Mouse (Mus musculus) lung, adult 2 months (tissue): ENCODE results near the gene Bpgm. TPM values are rescaled to one million over a fixed set of nuclear protein-coding genes. Genes with fewer than 3 reads are reported as not detected.

Source experiments
- DNase-seq: peaks from one replicate; pipeline ENCODE4 v3.0.0; 2022
- H3K4me1 ChIP-seq: fragments of 200-500 bp; 2 replicates; pipeline ENCODE4 v1.6.1; 2011; ENCODE audit warnings: low read length; ENCODE audit not compliant: control insufficient read depth, insufficient read depth
- H3K4me3 ChIP-seq: fragments of 200-500 bp; replicated peaks from 2 replicates; pipeline ENCODE3; 2011; ENCODE audit warnings: low read depth, mild to moderate bottlenecking, control low read depth, low read length; ENCODE audit errors: extremely low read depth
- CTCF ChIP-seq: fragments of 200-500 bp; IDR thresholded peaks from 2 replicates; pipeline ENCODE4 v1.5.1; 2011; ENCODE audit warnings: mild to moderate bottlenecking, low read length, control low read depth; ENCODE audit not compliant: insufficient read depth
- POLR2A ChIP-seq: fragments of 200-500 bp; IDR thresholded peaks from 2 replicates; pipeline ENCODE4 v1.6.1; 2011; ENCODE audit warnings: low read depth, mild to moderate bottlenecking, control low read depth, low read length, borderline replicate concordance; ENCODE audit errors: extremely low read depth
- WGBS: fragments of 180-500 bp; shearing (Covaris S2); methylation state at CpG from one replicate; pipeline ENCODE4 v1.1.7; 2018; 5-methylcytosine and 5-hydroxymethylcytosine counted together
- polyA plus RNA-seq: library from polyadenylated mRNA; depleted of rRNA; stranded (reverse); fragments of >200 nt; gene quantifications from 2 replicates; pipeline ENCODE4 v1.2.3, GENCODE M21; 2012

The Bpgm gene
- polyA plus RNA-seq, 1 experiment = 23.2 TPM

DNA sequence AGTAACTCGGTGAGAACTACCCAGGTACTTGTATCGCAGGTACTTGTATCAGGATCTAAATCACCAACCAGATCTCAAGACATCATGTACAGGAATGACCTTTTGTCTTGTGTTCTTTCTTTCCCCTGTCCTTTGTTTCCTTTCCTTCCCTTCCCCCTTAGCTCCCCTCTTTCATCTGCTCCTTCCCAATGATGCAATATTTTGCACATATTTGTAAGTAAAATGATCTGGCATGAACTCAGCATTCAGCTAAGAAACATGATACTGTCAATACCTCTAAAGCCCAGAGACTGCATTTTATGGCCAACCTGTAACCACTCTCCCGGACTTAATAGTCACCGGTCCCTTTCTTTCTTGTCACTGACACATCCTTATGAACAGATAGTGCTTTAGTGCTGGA lies 12.4 kb upstream of the Bpgm start:
- WGBS = 86% methylated on average over 4 of the region's 4 CpGs
- TF ChIP-seq CTCF (no peak), POLR2A (no peak)
- no peaks in the 10 kb centered on the region for H3K4me1 ChIP-seq
- no peak overlapping the region for H3K4me3 ChIP-seq
- DNase-seq = no peak

DNA sequence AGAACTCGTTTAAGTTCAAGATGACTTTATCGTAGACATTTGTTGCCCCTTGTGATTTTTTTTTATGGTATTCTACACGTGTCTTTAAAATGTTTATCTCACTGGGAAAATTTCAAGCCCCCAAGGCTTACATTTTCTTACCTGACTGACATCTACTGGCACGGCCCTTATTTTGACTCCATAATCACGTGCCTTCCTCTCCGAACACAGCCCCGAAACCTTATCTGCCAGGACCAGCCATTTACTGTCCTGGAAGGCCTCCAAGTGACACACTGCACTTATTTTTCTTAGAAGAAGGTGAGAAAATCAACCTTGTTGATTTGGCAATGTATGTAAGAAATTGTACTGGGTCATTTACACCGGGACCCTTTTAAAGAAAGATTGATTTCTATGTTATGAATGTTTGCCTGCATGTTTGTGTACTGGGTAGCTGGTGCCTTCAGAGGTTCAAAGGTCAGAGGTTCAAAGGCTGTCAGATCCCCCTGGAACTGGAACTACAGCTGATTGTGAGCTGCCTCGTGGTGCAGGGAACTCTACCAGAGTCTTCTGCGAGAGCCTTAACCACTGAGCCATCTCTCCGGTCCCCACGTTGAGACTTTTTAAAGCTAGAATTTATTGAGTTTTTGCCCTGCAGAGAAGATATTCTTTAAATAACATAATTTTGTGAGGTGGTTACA lies 4.4 kb upstream of the Bpgm start:
- no peak for TF ChIP-seq CTCF
- TF ChIP-seq POLR2A = no peak
- no peak for DNase-seq
- WGBS = 67% methylated on average over 12 of the region's 12 CpGs
- Histone ChIP-seq H3K4me1 (no peaks in the 10 kb centered on the region), H3K4me3 (no peak overlapping the region)

DNA sequence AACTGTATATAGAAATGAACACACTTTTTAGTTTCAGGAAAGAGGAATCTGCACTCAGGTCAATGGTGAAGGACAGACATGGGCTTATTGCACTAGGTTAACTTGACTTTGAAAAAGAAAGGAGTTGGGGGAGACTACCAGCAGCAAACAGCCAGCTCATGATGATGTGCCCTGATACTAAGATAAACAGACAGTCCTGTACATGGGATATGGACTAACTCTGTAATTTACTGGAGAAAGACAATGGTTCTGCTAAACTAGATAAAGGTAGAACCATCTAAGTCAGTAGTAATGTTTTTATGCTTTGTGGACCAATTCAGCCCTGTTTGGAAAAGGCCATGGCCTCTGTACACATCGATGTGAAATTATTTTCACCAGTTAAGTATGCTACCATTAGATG lies 2.7 kb upstream of the Bpgm start:
- no peaks in the 10 kb centered on the region for H3K4me1 ChIP-seq
- no peak overlapping the region for H3K4me3 ChIP-seq
- WGBS = 82% methylated on average over 1 of the region's 1 CpGs
- TF ChIP-seq CTCF (no peak), POLR2A (no peak)
- no peak for DNase-seq

DNA sequence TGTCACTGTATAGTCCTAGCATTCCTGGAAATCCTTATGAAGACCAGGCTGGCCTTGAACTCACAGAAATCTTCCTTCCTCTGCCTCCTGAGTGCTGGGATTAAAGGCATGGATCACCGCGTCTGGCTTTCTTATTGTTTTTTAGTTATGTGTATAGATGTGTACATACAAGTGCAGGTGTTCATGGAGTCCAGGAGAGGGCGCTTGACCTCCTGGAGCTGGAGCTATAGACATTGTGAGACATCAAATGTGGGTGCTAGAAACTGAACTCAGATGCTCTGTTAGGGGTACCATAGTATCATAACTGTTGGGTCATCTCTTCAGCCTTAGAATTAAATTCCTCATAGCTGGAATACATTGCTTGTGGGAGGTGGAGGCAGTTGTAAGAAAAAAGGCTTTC lies 2.0 kb upstream of the Bpgm start:
- Histone ChIP-seq H3K4me3 (no peak overlapping the region), H3K4me1 (0 out of 2 replicates have a peak, but pooled peaks cover 2% of the 10 kb centered on the region)
- DNase-seq = no peak
- TF ChIP-seq POLR2A (no peak), CTCF (no peak)
- 56% methylated on average over 3 of the region's 3 CpGs for WGBS

DNA sequence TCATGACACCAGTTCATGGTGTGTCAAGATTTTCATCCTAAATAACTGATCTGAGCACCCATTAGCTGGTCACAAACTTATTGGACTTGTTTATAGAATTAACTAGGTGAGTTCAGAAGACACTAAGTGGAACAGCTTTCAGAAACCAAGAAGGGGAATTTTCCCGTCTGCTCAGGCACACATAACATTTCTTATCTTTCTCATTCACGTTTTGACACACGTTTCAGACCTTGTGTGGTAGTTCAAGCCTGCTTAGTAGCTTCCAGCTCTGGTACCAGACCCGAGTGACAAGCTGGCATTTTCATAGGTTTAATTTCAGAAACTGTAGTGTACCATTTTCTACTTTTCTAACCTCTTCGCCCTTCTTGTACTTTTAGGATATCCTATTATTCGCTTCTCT lies 616 bp upstream of the Bpgm start:
- Histone ChIP-seq H3K4me3 (peak overlapping the region; percentile 89), H3K4me1 (peaks cover 8% of the 10 kb centered on the region)
- no peak for TF ChIP-seq CTCF
- TF ChIP-seq POLR2A = no peak
- no peak for DNase-seq
- WGBS = 13% methylated on average over 6 of the region's 6 CpGs

DNA sequence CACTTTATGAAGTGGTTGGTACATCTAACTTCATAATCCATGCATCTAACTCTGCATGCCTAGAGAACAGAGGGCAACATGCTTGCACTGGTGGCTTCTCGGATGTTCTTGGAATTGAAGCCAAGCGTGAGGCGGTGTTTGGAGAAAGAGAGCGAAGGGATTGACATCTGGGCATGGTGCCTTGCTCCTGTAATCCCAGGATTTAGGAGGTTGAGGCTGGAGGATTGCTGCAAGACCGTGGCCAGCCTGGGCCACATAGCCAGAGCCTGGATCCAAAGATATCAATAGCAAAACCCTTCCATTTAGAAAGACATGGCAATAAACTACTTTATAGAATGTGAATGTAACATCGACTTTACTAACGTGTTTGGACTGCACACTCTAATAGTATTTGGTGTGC lies 2.0 kb downstream of the Bpgm start:
- 74% methylated on average over 7 of the region's 7 CpGs for WGBS
- peaks cover 11% of the 10 kb centered on the region for H3K4me1 ChIP-seq
- TF ChIP-seq POLR2A (no peak), CTCF (no peak)
- no peak for DNase-seq
- H3K4me3 ChIP-seq = no peak overlapping the region

DNA sequence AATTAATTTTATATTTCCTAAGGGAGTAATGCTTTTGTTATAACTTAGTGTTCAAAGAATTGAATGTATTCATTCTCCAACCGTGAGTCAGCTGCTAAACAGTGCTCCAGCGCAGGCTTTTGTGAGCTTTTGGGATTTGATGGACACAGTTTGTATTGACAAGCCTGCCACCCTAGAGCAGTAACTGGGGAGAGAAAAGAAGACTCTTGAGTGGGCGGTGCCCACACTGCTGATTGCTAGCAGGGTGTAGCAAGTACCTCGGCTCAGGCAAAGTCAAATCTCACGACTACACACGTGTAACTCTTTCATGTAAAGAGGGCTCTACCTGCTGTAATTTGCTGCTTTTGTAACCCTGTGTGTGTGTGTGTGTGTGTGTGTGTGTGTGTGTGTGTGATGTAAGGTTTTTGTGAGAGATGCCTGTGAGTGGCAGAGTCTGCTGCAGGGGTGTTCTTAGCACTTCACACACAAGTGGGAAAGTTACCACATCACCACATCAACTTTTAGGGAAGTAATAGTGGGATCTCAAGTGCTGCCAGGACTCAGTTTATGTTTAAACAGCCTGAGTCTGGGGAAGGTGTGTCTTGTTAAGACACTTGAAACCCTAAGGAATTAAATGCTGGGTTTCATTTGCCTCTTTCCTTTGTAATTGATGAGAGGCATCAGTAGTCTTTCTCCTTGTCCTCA lies 2.8 kb downstream of the Bpgm start:
- Histone ChIP-seq H3K4me3 (no peak overlapping the region), H3K4me1 (peaks cover 11% of the 10 kb centered on the region)
- TF ChIP-seq POLR2A = no peak
- no peak for TF ChIP-seq CTCF
- peak; percentile 17 for DNase-seq
- 58% methylated on average over 6 of the region's 6 CpGs for WGBS

DNA sequence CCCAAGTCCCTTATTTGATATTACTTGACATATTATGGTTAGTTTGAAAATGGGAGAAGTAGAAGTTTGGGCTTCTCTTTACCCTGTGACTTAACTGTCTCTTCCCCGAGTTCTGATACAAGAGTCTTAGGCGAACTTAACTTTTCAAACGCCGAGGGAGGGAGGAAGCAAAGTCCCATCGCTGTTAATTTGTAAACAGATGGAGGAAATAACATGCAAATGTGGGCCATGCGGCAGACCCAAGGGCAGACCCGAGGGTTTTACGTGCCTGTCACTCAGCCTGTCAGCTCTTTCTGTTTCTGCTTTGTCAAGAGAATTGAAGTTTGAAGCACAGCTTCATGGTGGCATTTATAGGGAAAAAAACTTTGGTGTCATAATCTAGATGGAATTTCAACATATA lies 3.5 kb downstream of the Bpgm start:
- 29% methylated on average over 8 of the region's 8 CpGs for WGBS
- Histone ChIP-seq H3K4me1 (peaks cover 11% of the 10 kb centered on the region), H3K4me3 (no peak overlapping the region)
- TF ChIP-seq CTCF = no peak
- no peak for DNase-seq

DNA sequence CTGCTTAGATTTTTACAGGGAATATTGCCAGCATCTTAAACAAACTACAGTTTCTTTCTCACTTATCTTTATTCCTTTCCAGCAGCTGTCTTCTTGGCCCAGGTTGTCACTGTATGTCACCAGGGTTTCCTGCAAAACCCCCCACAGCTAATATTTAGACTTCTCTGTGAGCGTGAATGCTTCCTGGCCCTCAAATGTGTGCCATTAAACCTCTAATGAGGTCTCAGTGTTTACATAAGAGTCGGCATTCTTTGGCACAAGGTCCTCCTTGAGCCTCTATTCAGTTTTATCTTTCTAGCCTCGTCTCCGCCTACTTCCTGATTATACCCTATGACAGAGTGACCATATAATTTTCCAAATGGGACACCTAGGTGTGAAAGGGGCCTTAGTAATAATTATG lies 4.7 kb downstream of the Bpgm start:
- no peak for DNase-seq
- WGBS = 16% methylated on average over 4 of the region's 4 CpGs
- H3K4me1 ChIP-seq = peaks cover 12% of the 10 kb centered on the region
- TF ChIP-seq CTCF = no peak
- TF ChIP-seq POLR2A = no peak
- H3K4me3 ChIP-seq = no peak overlapping the region

DNA sequence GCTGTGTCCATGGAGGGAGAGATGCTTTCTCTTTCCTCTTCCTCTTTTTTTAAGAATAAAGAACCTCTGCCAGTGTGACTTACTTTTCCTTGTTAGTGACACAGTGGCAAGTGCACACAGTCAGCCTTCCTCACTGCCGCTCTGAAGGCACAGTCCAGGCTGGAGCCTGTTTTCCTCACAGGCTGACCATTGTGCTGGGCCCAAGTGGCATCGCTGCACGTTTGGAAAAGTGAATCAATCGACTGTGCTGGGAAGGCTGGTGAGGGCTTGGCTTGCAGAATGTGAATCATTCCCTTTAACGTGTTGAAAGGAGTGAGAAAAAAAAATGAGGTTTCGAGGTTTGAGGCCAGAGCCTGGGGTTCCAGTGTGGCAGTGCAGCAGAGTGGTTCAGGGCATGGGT lies 5.3 kb downstream of the Bpgm start:
- H3K4me3 ChIP-seq = no peak overlapping the region
- 58% methylated on average over 6 of the region's 6 CpGs for WGBS
- no peak for DNase-seq
- TF ChIP-seq CTCF = no peak
- no peak for TF ChIP-seq POLR2A
- peaks cover 12% of the 10 kb centered on the region for H3K4me1 ChIP-seq
